Mouse (Mus musculus): ENCODE data around the gene Cxcr1. TPM values are rescaled to one million over a fixed set of nuclear protein-coding genes. Genes with fewer than 3 reads are reported as not detected.
"Not testable (repeated sequence)": the region's sequence is repeated elsewhere in the genome, so short reads cannot be mapped to it uniquely, and the experiment has no call there.

Cxcr1 gene
- polyA plus RNA-seq, 2 experiments from 2014 or later, result not detected

DNA sequence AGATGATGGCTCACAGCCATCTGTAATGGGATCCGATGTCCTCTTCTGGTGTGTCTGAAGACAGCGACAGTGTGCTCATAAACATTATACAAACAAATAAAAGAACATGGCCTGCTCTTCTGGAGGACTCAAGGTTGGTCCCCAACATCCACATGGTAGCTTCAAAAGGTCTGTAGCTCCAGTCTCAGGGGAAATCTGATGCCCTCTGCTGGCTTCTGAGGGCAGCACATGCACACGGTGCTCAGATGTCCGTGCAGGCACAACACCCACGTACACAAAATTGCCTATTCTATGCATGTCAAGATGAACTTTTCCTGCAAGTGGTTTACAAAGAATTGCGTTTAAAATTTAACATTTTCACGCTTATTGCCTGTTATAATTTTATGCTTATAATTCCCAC is 1.5 kb upstream of the Cxcr1 start:
- ATAC-seq, result peak; percentile 67

DNA sequence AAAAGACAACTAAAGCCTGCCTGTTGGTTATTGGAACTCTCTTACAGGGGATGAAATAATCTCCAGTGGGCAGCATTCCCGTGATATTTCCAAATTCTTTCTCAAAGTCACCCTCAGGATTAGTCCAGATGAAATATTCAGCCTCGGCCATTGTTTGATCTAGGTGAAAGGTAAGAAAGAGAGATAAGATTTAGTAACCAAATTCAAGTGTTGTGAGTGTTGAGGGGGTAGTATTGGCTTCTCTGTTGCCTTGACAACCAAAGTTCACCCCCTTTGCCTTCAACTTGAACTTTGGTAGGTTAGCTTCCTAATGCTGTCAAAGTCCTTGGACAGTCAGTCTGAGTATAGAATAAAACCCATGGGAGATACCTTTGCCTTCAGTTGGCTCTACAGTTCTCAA is 1.7 kb downstream of the Cxcr1 start:
- no peak for ATAC-seq

DNA sequence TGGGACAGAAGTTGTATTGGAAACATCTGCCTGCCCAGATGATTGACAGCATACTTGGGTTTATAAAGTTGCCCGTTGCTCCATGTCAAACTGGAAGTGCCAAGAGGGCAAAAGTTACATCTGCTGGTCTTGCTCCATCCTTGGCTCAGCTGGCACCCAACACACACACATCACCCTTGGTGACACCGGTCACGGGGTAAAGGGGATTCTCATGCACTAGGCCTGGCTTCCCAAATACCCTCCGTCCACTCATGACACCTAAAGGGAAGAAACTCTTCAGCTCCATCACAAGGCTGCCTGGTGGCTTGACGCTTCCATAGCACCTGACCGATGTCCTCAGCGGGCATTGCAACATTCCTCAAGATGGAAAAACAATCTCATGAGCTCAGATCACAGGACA is 4.0 kb downstream of the Cxcr1 start:
- ATAC-seq, result no peak

DNA sequence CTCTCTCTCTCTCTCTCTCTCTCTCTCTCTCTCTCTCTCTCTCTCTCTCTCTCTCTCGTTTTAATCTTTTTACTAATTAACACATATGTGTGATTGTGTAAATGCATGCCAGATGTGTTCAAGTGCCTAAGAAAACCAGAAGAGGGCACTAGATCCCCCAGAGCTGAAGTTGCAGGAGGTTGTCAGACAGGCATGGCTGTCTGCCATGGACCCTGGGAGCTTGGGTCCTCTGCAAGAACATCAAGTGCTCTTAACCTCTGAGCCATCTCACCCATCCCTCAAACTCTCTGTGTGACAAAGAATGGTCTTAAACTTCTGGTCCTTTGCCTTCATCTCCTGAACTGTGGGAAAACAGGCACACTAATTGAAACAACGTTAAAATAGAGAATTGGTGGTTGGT is 11.4 kb downstream of the Cxcr1 start:
- no peak for ATAC-seq

DNA sequence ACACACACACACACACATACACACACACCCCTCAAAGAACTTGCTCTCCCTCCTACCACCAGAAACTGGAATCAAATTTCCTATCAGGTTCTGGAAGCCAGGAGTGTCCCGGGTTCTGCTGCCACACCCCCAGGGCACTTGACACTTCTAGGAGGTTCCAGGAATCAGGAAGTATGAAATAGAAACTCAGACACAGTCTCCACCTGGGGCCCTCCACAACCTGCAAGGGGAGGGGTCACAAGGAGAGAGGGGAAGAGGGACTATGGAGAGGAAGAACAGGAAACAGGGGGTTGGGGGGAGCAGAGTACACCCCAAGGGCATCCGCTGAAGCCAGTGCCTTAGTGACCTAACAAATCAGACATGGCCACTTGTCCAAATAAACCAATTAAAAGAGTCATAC is 13.0 kb downstream of the Cxcr1 start:
- no peak for ATAC-seq

DNA sequence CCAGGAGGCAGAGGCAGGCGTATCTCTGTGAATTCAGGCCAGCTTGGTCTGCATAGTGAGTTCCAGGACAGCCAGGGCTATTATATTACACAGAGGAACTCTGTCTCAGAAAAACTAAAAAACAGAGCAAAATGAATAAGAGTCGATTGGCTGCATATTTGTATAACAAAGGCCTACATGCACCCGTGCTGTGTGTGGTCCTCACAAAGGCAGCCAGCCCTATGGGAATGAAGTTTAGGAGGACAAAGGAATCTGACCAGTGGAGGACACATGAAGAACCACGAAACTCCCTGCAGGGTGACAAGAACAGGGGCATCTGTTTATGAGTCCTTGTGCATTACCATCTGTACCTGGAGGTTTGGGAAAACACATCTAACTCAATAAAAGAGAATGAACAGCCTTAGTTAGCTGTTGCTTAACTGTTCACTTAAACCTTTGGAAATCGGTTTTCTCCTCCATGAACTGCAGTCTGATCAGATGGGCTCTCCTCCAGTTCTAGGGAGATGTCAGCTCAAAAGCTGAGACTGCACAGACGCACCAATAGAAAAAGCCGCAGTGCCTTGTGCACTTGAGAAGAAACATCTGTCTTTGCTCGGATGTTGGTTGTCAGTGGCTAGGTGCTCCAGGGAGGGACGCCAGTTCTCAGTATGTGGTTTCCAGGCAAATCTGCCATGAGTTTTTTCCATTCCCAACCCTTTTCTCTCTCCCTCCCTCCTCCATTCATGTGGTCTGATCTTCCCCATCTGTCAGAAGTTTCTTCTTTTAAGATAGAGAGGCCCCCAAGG is 14.6 kb downstream of the Cxcr1 start:
- ATAC-seq, result no peak

DNA sequence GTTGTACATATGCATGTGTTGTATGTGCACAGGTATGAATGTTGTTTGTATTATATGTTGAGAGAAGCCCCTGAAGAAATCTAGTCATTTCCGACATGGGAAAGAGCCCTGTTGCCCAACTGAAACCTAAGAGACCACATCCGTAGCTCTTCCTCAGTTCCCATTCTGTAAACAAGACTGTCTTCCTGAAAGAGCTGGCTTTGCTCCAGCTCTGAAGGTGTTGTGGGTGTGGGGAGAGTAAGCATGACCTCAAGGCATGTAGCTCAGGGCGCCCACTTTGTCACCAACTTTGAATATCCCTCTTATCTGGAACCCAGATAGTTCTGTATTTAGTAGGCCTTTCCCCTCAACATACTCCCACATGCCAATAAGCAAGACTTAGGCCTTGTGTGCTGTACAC is 15.8 kb downstream of the Cxcr1 start:
- ATAC-seq, result no peak

DNA sequence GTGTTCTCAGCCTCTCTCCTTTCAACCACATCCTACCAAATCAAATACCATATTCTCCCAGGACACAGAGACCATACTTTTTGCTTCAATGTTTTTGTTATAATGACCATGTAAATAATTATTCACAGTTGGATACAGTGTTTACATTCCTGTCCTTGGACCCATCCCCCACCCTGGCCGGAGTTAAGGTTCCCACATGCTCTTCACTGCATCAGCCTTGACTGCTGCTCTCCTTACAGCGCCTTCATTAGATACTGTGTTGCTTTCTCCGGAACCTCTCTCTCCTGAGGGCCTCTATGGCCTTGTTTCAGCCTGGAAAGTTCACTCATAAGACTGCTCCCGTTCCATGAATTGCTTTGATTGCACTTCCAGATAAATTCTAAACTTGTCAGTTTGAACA is 18.7 kb downstream of the Cxcr1 start:
- no peak for ATAC-seq

DNA sequence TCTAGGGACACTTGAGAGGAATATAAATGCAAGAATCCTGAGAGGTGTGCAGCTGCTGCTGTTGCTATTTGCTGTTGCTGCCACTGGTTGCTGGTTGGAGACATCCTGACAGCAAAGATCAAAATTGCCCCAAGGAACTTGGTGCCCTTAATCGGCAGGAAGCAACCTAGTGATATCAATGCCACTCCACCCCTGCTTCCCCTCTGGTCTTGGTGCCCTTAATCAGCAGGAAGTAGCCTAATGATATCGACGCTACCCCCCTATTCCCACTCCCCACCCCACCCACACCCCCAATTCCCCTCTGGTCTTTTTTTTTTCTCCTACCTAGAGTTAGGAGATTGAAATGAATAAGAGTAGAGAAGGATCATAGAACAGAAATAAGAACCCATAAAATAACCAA is 21.7 kb downstream of the Cxcr1 start:
- no peak for ATAC-seq

DNA sequence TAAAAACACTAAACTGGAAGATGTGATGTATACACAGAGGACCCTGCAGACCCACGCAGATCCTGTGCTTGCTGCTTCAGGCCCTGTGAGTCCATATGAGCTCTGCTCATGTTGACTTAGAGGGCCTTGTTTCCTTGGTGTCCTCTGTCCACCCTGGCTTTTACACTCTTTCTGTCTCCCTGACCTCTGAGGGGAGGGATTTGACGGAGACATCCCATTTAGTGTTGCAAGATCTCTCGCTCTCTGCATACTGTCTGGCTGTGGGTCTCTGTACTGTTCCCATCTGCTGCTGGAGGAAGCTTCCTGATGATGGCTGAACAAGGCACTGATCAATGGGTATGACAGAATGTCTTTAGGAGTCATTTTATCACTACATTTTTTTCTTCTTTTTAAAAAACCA is 24.7 kb downstream of the Cxcr1 start:
- no peak for ATAC-seq

DNA sequence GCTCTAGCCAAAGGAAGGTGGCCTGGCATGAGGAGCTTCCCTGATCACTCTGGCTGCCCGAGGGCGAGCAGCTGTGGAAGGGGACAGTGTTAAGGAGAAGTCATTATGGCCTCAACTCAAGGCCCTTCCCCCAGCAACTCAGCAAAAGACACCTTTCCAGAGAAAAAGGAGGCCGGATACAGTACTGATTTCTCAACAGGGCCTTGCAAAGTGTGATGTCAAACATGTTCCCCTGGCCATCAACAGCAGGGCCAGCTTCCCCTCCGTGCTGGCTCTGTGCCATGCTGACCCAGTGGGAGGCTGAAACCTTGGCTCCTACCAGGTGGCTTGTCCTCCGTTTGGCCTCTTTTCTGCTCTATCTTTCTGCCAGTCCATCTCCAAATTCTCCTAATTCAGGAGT is 27.3 kb downstream of the Cxcr1 start:
- ATAC-seq, result no peak

DNA sequence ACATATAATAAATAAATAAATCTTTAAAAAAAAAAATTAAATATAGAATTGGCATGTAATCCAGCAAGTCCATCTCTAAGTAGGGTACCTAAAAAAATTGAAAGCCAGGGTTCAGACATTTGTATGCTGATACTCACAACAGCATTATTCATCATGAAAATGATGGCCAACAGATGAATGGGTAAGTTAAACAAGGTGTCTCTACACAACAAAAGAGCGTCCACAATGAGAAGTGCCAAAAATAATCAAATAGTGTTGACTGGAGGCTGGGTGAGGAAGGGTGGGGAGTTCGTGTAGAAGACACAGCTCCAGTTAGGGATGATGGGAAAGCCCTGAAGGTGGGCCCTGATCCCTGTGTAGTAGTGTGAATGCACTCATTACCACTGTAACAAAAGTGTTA is 34.4 kb downstream of the Cxcr1 start:
- ATAC-seq, result no peak

DNA sequence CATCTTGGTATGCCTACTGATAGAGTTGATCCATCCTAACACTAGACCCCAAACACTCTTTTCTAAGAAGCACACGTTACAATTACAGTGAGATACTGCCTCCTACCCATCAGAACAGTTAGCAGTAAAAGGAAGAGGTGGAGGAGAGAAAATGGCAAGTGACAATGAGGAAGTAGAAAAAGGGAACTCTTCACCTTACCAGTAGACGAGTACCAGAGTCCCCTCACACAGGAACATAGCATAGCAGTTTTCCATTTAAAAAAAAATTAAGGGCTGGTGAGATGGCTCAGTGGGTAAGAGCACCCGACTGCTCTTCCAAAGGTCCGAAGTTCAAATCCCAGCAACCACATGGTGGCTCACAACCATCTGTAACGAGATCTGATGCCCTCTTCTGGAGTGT is 34.8 kb downstream of the Cxcr1 start:
- not testable (repeated sequence) for ATAC-seq

DNA sequence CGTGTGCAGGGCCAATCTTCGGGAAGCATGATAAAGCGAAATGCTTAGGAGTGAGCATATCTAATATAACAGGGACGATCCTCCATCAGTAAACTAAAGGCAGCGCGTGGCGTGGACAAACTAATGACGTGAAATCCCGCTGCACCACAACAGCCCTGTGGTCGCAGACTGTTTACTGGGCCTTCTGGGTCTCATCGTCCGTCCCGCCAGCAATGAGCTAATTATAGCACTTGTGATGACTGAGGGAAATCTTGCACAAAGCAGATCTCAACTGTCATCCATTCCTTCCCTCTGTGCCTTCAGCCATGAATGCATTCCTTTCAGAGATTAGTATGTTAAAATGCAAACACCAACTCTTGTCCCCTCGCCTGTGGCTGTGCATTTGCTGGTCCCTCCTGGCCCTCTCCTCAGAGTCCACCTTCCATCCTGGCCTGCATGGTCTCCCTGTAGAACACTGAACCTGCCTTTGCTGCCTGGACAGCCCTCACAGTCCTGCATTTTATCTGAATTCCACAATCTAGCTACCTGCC is 38.0 kb downstream of the Cxcr1 start:
- ATAC-seq, result no peak

DNA sequence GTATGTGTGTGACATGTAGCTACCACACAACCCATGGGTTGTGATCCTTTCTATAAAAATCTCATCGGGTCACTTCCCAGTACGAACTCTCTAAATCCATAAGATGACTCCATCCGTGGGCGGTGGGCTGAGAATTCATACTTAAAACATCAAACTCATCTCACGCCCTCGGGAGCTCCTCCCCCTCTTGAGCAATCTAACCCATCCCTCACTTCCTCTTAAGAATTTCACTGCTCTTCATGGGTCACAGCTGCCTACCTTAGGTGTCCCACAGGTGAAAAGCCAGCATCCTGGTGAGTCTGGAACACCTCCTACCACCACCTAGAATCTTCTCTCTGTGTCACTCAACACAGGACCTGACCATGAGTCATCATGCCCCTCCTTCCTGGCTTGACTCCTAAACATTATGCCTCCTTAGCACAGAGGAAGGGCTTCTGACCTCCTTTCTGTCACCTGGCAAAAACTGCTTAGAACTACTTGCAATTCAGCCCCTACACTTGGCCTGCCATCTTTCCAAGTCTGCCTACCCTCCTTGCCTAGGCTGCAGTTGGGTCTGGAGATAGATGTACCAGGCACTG is 38.9 kb downstream of the Cxcr1 start:
- no peak for ATAC-seq

DNA sequence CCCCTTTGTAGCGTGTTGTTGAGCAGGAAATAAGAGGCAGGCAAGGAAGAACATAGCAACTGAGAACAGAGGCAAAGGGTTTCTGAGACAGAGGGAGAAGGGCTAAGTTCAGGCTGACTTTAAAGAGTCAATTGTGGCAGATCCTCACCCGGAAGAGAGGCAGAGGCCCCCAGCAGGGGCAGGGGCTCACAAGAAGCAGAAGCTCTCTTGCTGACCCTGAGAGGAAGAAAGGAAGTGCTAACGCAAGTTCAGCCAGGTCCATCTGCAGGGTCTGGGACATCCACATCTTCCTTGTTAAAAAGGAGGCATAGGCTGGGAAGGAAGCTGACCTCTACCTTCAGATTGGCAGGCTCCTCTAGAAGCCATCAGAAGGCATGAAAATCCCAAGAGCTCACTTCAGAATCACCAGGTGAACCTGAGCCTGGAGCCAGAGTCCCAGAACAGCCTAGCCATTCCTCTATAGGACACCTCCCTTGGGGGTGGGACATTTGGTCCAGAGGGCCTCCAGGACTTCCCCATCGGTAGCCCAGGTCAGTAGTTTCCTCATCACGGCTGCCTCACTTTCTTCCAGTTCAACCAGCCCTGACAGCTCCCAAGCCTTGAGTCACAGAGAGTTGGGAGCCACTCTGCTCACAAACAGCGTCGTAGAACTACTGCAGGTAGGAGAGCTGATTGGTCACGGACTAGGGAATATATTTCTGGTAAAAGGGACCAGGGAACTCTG is 40.8 kb downstream of the Cxcr1 start, which contains the start of gene Cxcr2:
Cxcr2 (plus strand) TSS at position 529 of the 724 bp plus-strand sequence.
- ATAC-seq, result no peak

DNA sequence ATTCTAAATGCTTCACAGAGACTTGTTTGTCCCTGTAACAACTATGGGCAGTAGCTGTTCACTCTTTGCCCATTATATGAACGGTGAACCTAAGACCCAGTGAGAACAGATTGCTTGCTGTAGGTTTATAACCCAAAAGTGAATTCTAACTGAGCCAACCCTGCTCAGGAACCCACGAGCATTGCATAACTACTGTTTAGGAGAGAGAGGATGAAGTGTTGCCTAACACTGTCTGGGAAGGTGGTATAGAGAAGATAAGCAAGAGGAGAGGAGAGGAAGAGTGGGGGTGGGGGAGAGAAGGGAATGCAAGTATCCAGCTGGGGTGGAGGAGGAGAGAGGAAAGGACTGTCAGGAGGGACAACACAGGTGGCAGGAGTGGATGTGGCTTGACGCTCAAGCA is 43.3 kb downstream of the Cxcr1 start:
- no peak for ATAC-seq

DNA sequence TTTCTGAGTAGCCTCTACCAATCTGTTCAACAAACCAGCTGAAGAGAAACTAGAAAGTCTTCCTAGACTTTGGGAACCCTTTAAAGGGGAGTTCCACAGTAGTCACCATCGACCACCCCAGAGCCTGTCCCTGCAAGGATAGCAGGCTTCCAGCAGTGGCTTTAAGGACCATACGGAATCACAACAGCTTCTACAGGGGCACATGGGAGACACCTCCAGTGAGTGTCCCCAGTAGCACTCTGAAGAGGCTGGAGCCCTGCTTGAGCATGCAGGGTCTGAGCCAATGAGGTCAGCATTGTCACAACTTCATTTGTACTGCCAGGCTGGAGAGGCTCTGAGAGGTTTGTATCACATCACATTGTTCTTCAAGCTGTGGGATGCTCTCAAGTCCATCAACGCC is 44.3 kb downstream of the Cxcr1 start:
- no peak for ATAC-seq

DNA sequence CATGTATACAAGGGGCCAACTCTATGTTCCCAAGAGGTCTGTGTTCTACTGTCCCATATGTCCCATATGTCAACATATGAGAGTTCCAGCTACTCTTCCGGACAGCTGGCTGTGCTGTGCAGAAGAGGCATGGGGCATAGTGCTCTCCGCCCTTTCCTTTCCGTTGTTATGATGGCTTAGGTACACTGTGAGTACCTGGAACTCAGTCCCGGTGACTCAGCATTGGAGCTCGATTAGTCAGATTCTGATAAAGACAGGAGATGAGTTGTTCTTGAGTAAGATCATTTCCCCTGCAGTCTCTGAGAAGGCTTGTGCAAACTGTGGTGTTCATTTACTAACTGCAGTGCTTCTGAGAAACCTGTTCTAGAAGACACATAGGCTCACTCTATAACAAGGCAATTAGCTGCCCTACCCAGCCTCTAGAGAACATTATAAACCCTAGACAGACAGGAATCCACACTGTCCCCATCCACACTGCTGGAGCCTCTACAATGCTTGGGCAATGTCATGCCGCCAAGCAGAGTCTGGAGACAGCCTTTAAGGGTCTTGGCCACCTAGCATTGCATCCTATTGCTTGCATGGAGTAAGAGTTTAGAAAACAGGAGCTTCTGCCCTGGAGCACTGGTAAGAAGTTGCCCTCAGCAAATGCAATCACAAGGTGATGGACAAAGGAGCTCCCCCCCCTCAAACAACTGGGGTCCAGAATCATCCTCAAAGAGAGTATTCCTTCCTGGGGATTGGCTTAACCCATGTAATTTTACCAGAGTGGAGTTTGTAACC is 45.1 kb downstream of the Cxcr1 start:
- ATAC-seq, result no peak

Data from CD4-positive, CD25-positive, alpha-beta regulatory T cell, adult 4 months (primary cell).